Mouse (Mus musculus): ENCODE results near the gene Tmem72.

Gene Tmem72

GRCm38 (mm10) chr6:116682317-116682716 lies 34.4 kb downstream of the Tmem72 start:
- DNase-seq (ENCODE audit: low read depth, low spot score), result no peak

DNA sequence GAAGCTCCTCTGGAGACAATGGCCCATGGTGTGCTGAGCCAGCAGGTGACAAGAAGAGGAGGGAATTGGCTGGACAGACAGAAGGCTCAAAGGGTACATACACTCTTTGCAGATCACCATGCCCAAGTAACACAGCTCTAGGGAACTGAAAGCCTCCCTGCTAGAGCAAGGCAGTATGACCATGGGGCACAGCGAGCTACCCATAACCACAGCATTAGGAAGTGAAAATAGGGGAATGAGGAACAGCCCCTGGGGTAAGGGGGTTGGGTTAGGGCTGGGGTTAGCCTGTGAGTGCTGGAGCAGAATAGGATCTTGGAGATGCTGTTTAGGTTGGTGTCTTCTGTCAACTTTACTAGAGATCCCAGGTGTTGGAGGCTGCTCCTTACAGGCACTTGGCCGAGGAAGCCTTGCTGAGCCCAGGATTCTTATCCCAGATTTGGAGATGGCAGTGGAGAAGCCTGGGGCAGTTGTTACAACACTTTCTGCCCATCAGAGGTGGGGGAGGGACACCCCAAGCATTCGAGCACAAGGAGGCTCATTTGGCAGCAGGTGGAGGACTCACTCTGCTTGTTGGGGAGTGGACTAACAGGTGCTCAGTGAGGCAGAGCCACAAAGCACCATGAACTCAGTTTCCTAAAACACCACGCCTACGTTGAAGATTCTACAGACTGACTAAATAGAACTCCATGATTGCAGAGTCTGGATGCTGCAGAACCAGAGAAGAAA lies 37.0 kb downstream of the Tmem72 start:
- no peak for DNase-seq (ENCODE audit: low read depth, low spot score)

DNA sequence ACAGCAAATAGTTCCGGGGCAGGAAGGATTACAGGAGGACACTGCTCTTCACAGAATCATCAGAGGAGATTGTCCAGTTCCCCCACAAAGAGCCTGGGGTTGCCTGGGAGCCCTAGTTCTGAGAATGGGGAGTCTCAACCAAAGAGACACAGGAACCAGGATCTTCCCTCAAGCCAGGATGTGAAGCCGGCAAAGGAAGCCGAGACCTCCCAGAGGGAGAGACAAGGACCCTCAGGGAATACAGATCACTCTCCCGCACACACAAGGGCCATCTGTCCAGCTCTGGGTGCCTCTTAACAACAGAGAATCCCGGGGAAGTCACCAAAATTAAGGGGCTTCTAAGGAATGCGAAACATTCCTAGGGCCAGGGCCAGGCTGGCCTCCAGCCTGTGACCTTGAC lies 39.4 kb downstream of the Tmem72 start:
- no peak for DNase-seq (ENCODE audit: low read depth, low spot score)

- DNase-seq (ENCODE audit: low read depth, low spot score), result peak; percentile 57
These were observed 40.3 kb downstream of the Tmem72 start for GRCm38 (mm10) chr6:116676355-116676913.

DNA sequence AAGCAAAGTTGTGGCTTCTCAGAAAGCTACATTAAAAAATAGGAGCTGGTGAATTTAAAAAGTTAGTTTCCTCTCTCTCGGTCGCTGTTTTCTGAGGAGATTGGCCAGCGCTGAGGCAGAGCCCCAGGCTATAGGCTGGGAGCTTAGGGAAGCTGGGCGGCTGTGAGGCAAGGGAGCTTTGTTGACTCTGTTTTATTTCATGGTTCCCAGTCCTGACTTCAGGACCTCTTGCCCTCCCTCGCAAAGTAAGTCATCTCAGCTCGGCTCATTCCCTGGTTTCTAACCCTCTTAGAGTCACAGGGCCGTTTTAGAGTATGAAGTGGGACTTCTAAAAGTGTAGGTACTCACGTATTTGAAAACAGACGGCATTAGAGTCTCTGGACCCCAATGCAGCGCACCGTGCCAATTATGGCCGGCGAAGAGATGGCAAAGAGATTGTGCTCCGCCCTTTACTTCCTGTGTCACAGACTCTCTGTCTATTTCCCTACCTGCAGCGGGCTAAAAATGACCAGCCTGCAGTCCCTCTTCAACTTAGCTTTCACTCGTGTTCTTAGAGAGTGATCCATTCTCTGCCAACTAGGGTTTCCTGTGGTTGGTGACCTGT lies 42.3 kb downstream of the Tmem72 start:
- no peak for DNase-seq (ENCODE audit: low read depth, low spot score)

GRCm38 (mm10) chr6:116673471-116674282 lies 43.0 kb downstream of the Tmem72 start, which contains the start of gene Rassf4:
Rassf4 (minus strand) TSS chr6:116673952.
- peak; percentile 88 for DNase-seq (ENCODE audit: low read depth, low spot score)

DNA sequence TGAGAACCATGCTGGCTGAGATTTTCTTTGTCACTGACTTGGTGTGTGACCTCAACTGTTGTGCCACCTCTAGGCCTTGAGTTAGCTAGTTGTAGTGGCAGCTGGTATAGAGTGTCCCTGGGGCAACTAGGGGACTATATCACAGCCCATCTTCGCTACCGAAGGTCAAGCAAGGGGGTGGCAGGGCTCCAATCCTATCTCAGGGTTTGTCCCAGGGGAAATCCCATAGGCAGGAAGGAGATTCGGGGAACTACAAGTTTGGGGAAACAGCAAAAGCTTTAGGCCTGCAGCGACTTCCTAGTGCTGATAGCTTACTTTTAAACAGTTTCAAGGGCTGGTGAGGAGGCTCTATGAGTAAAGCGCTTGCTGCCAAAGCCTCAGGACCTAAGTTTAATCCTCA lies 44.4 kb downstream of the Tmem72 start:
- no peak for DNase-seq (ENCODE audit: low read depth, low spot score)

DNA sequence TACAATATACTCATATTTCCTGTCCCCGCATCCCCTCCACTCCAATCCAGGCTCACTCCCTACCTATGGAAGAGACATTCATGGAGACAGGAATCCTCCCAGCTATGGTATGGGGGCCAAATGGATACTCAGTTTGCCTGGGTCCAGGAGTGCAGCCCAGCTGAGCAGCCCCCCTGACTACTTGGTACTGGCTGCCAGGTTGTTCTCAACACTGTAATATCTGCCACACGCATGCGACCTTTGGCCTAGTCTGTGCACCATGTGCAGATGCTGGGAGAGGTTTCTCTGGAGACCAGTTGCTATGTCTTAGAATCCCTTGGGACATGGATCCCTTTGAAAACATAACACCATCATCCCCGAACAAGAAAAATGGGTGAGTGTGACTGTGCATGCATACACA lies 44.9 kb downstream of the Tmem72 start:
- DNase-seq (ENCODE audit: low read depth, low spot score), result no peak

DNA sequence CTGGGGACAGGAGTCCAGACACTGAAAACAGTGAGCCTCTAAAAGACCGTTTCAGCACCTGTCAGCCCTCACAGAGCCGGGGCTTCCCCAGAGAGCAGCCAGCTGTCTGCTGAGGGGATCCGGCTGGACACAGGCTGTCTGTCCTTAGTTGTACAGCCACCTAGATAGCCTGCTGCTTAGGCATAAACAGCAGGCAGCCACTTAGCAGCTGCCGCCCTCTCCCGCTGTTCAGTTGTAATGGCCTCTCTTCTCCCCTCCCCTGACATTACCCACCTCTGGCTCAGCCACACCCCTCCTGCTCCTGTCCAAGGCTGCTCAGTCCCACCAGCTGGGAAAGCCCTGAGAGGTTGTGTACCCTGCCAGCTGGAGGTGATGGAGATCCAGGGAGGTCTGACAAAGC lies 45.7 kb downstream of the Tmem72 start:
- peak; percentile 39 for DNase-seq (ENCODE audit: low read depth, low spot score)

- no peak for DNase-seq (ENCODE audit: low read depth, low spot score)
These were observed 46.6 kb downstream of the Tmem72 start for GRCm38 (mm10) chr6:116670144-116670543.

DNA sequence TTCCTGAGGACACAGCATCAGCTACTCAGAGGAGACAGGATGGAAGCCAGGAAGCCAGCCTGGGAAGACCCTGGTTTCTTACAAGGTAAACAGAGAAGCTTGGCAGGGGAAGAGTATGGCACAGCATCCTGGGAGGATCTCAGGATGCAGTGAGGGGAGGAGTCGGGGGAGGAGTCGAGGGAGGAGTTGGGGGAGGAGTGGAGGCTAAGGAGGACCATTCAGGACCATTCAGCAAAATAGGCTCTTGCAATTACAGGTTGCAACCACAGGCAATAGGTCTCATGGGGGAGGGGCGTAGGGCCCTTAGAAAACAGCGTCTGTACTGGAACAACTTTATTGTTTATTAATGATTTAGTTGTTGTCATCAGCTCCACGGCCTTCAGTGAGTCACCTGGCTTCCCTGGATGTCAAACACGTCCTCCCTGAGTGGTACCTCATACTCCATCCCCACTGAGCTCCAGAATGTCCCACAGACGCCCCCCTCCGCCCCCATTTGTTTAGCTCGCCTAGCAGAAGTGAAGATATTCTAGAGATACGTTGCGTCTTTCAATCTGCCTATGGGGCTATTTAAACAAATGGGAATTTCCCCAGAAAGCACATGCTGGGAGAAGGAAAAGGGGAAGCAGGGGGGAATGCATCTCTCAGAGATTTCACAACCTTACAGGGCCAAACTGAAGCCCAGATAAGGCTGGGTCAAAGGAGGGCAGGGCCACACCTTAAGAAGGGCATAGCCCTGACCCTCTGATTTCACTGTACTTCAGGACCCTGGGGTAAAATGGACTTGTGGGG lies 47.8 kb downstream of the Tmem72 start:
- peak; percentile 90 for DNase-seq (ENCODE audit: low read depth, low spot score)

DNA sequence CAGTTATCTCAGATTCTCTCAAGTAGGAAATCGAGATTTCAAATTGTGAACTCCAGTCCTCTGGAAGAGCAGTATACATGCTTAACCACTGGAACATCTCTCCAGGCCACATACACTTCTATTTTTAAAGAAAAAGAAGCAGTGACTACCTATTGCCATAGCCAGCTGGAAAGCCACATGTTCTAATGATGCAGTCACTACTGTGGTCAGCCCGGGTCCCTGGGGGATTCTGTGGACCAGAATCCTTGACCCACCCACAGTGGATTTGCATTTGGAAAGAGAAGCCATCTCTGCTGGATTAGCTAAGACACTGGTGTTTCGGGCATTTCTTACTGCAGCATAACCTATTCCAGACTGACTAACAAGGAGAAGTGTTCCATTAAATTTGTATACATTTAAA lies 49.3 kb downstream of the Tmem72 start:
- DNase-seq (ENCODE audit: low read depth, low spot score), result no peak

DNA sequence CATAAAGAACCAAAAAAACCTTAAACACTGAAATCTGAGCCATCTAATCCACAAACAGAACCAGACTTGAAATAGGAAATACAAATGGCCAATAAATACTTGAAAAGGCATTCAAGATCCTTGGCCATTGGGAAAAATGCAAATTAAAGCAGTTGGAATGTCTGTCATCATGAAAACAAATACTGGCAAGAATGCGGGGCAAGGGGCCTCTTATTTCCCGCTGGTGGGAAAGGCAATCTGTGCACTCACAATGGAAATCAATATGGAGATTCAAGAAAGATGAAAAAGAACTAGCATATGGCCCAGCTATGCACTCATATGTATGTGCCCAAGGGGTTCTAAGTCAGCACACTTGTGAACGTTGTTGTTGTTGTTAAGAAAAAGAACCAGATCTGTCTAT lies 49.8 kb downstream of the Tmem72 start:
- no peak for DNase-seq (ENCODE audit: low read depth, low spot score)

GRCm38 (mm10) chr6:116666085-116666750 lies 50.5 kb downstream of the Tmem72 start:
- DNase-seq (ENCODE audit: low read depth, low spot score), result no peak

DNA sequence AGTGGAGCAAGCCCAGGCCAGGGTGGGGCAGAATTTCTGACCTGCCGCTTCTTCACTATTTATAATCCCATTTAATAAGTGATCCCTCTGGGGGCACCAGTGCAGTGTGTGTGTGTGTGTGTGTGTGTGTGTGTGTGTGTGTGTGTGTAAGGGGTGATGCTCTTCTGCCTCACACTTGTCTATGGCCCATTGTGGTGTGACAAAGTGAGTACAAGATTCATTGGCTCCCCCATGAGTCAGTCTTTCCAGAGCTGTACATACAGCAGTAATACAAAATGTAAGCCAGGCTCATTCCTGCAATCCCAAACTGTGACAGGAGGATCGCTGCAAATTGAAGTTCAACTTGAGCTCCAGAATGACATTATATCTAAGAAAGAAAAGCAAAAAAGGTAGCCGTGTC lies 51.9 kb downstream of the Tmem72 start:
- no peak for DNase-seq (ENCODE audit: low read depth, low spot score)

- no peak for DNase-seq (ENCODE audit: low read depth, low spot score)
These were observed 52.7 kb downstream of the Tmem72 start for GRCm38 (mm10) chr6:116664031-116664430.

GRCm38 (mm10) chr6:116663364-116663763 lies 53.3 kb downstream of the Tmem72 start:
- no peak for DNase-seq (ENCODE audit: low read depth, low spot score)

GRCm38 (mm10) chr6:116653684-116654454 lies 62.8 kb downstream of the Tmem72 start:
- peak; percentile 54 for DNase-seq (ENCODE audit: low read depth, low spot score)

GRCm38 (mm10) chr6:116653191-116653590 lies 63.5 kb downstream of the Tmem72 start:
- DNase-seq (ENCODE audit: low read depth, low spot score), result no peak

All from R1 (cell line).